ENCODE assay signal across 8 mouse cellular contexts in the genomic region with DNA sequence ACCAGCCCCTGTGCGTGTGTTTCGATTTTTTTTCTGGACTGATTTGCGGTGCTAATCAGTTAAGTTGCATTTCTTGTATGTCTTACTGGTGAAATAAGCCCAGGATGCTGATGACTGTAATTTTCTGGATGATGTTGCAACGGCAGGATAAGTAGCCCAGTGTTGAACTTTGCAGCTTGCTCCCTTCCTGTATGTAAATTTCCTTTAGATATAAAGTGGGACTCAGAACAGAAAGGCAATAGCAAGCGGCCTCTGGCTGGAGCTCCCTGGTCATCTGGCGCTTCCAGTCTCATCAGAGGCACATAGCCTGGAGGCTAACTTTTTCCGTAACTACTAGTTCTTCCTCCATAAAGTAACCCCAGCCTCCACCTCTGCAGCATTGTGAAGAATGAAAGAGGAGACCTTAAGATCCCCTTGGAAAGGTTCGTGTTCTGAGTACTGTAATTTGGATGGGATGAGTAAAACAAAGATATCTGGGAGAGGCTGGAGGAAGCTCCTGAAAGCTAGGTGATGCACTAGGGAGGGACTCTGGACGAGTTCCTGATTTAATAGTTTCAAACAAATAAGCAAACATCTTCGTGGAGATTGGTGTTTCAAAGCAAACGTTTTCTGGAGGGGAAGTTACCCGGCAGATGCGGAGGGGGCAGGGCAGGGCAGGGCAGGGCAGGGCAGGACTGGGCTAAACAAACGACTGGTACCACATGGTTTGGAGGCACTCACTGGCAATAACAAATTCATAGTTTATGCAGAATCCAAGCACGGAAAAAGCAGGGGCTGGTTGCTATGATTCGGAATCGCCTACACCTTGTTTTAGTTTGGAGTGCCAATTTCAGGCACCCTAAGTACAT.
DNase-seq lines count a peak whose midpoint lies in the region; ATAC-seq and TF ChIP-seq lines count a peak whose summit lies in the region.

No protein-coding gene starts in this region.

- no peak overlapping the region for H3K9ac ChIP-seq in neural tube, embryonic 13.5 days

- peak overlapping the region; percentile 90 for H3K27ac ChIP-seq in brown adipose tissue, adult 24 weeks (replicated peaks; ENCODE audit: low read depth, low read length)
- no peak overlapping the region for H3K27ac ChIP-seq in neural tube, embryonic 13.5 days (replicated peaks)

- peak overlapping the region; percentile 57 for H3K4me3 ChIP-seq in brown adipose tissue, adult 24 weeks (ENCODE audit: insufficient read depth, low read depth, low read length)
- H3K4me3 ChIP-seq in lung, adult 2 months (replicated peaks; ENCODE audit: extremely low read depth, low read depth, low read length) = peak overlapping the region; percentile 47
- peak overlapping the region; percentile 72 for H3K4me3 ChIP-seq in neural tube, embryonic 13.5 days

- DNase-seq in gastrocnemius, adult 18-20 months (ENCODE audit: low spot score) = peak; percentile 50
- no peak for DNase-seq in gastrocnemius, adult 8-10 months (ENCODE audit: low spot score in 2 of 2)
- peak; percentile 48 to 52 for DNase-seq in heart, adult 9 months (ENCODE audit: low spot score in 2 of 2)
- DNase-seq in kidney, adult 8-10 months = peak; percentile 39 to 48
- DNase-seq in lung, adult 2 months = peak; percentile 36

- no peak for ATAC-seq in neural tube, embryonic 13.5 days (ENCODE audit: low read depth)
- ATAC-seq in activated CD4-positive, CD25-positive, alpha-beta regulatory T cell, adult 4 months = no peak

- H3K4me2 ChIP-seq in neural tube, embryonic 13.5 days = peak overlapping the region; percentile 97

- H3K36me3 ChIP-seq in neural tube, embryonic 13.5 days = peaks cover 13% of the 10 kb centered on the region

- H3K4me1 ChIP-seq in brown adipose tissue, adult 24 weeks (ENCODE audit: control insufficient read depth, insufficient read depth, insufficient read length, low read length) = no peaks in the 10 kb centered on the region
- H3K4me1 ChIP-seq in lung, adult 2 months (ENCODE audit: control insufficient read depth, insufficient read depth, low read length) = peaks cover 3% of the 10 kb centered on the region; the same call in 1 of the 2 replicates
- peaks cover 35% of the 10 kb centered on the region for H3K4me1 ChIP-seq in neural tube, embryonic 13.5 days (replicated peaks)

- TF ChIP-seq POLR2A in lung, adult 2 months (IDR thresholded peaks at IDR 0.05; ENCODE audit: borderline replicate concordance, extremely low read depth, low read depth, low read length) = no peak

- TF ChIP-seq CTCF in lung, adult 2 months (IDR thresholded peaks at IDR 0.05; ENCODE audit: insufficient read depth, low read length) = no peak

- peaks cover 20% of the 10 kb centered on the region for H3K27me3 ChIP-seq in neural tube, embryonic 13.5 days

- 11% methylated on average over 17 of the region's 17 CpGs for WGBS in lung, adult 2 months
- WGBS in neural tube, embryonic 13.5 days = 18% methylated on average over 17 of the region's 17 CpGs

- H3K9me3 ChIP-seq in neural tube, embryonic 13.5 days = no peaks in the 10 kb centered on the region

Comparison
In these comparisons a context has a peak if more than half of its experiments do, and no peak if none do; other contexts are left out.
1. DNase-seq: peak in gastrocnemius, adult 18-20 months (single experiment), heart, adult 9 months (2 of 2), kidney, adult 8-10 months (2 of 2) and lung, adult 2 months (single experiment); none in gastrocnemius, adult 8-10 months (0 of 2).
2. Peak in every context shown above with its lines, with median percentiles within 50 percentile points of each other: H3K4me3 ChIP-seq.